Mouse (Mus musculus) ES-Bruce4 (cell line): ENCODE measurements around the gene Notum.

Experiments used
- EP300 ChIP-seq: IDR thresholded peaks from 2 replicates; pipeline ENCODE4 v1.6.1; 2011; ENCODE audit warnings: low read depth, low read length; ENCODE audit not compliant: insufficient read depth
- POLR2A ChIP-seq: IDR thresholded peaks from one replicate; pipeline ENCODE4 v1.8.1; 2011; ENCODE audit warnings: low read length; ENCODE audit not compliant: insufficient read depth

DNA sequence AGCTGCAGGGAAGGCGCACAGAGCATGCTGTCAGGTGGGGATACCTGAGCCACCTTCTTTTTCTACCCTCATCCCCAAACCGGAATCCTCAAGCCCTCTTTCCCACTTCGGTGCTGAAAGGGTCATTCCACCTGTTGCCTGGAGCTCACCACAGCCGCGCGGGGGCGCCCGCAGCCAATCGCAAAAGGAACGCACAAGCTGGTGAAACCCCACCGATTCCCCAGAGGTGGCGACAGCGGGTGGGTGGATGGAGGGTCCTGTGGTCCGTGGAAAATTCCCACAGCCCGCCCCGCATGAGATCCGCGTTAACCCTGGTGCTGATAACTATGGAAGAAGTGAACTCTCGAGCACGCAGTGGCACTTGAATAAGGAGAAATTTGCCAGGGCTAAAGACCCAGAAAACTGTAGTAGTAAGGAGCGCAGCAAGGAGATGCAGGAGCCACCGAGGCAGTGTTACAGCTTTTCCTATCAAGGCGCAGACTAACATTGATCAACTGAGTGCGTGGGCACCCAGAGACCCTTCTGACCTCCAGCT is 2.0 kb downstream of the Notum start:
- TF ChIP-seq EP300 (0 out of 2 replicates have a peak, but pooled peaks have one; percentile 33), POLR2A (no peak)
